Mouse (Mus musculus): ENCODE measurements at regions not wholly inside any gene's neighbourhood (a gene's known extent, or its start where the extent isn't known, plus 50 kb on each side); places are given as distances from the start of the nearest gene placed in this dataset.
"Not testable (repeated sequence)": the region's sequence is repeated elsewhere in the genome, so short reads cannot be mapped to it uniquely, and the experiment has no call there.

- intact Hi-C loops (cut with DNase I), result no loop called here
- no peak for DNase-seq
These were observed 209.5 kb downstream of the Sorl1 start for GRCm38 (mm10) chr9:41914611-41915010.

GRCm38 (mm10) chr9:41913911-41914310, 210.2 kb downstream of the Sorl1 start:
- no peak for DNase-seq
- intact Hi-C loops (cut with DNase I), result no loop called here

- intact Hi-C loops (cut with DNase I), result no loop called here
- no peak for DNase-seq
These were observed 211.6 kb downstream of the Sorl1 start for GRCm38 (mm10) chr9:41912482-41912881.

- no peak for DNase-seq
- intact Hi-C loops (cut with DNase I), result no loop called here
These were observed 223.5 kb downstream of the Sorl1 start for GRCm38 (mm10) chr9:41900606-41900974.

GRCm38 (mm10) chr9:41899766-41900605, 224.1 kb downstream of the Sorl1 start:
- intact Hi-C loops (cut with DNase I), result no loop called here
- DNase-seq, result no peak

GRCm38 (mm10) chr9:41895106-41895505, 229.0 kb downstream of the Sorl1 start:
- DNase-seq, result no peak
- intact Hi-C loops (cut with DNase I), result no loop called here

- intact Hi-C loops (cut with DNase I), result no loop called here
- DNase-seq, result no peak
These were observed 231.3 kb downstream of the Sorl1 start for GRCm38 (mm10) chr9:41892841-41893240.

- intact Hi-C loops (cut with DNase I), result no loop called here
- DNase-seq, result no peak
These were observed 232.9 kb downstream of the Sorl1 start for GRCm38 (mm10) chr9:41891206-41891605.

- DNase-seq, result peak; percentile 46 to 63
- intact Hi-C loops (cut with DNase I), result no loop called here
These were observed 233.6 kb downstream of the Sorl1 start for GRCm38 (mm10) chr9:41890273-41891141.

- intact Hi-C loops (cut with DNase I), result no loop called here
- DNase-seq, result no peak
These were observed 234.4 kb downstream of the Sorl1 start for GRCm38 (mm10) chr9:41889568-41890272.

- DNase-seq, result no peak
- intact Hi-C loops (cut with DNase I), result no loop called here
These were observed 235.4 kb downstream of the Sorl1 start for GRCm38 (mm10) chr9:41888616-41889150.

- intact Hi-C loops (cut with DNase I); DNase-seq: not testable (repeated sequence)
These were observed 237.6 kb downstream of the Sorl1 start for GRCm38 (mm10) chr9:41886456-41886855.

- no peak for DNase-seq
- intact Hi-C loops (cut with DNase I), result no loop called here
These were observed 243.6 kb downstream of the Sorl1 start for GRCm38 (mm10) chr9:41880457-41880856.

GRCm38 (mm10) chr9:41879080-41879479, 245.0 kb downstream of the Sorl1 start:
- intact Hi-C loops (cut with DNase I), result no loop called here
- DNase-seq, result no peak

- intact Hi-C loops (cut with DNase I), result no loop called here
- no peak for DNase-seq
These were observed 263.0 kb downstream of the Sorl1 start for GRCm38 (mm10) chr9:41861136-41861535.

- no peak for DNase-seq
- intact Hi-C loops (cut with DNase I), result no loop called here
These were observed 263.4 kb downstream of the Sorl1 start for GRCm38 (mm10) chr9:41860681-41861080.

- no peak for DNase-seq
- intact Hi-C loops (cut with DNase I), result no loop called here
These were observed 264.3 kb downstream of the Sorl1 start for GRCm38 (mm10) chr9:41859780-41860179.

- no peak for DNase-seq
- intact Hi-C loops (cut with DNase I), result no loop called here
These were observed 272.0 kb downstream of the Sorl1 start for GRCm38 (mm10) chr9:41852099-41852498.

- intact Hi-C loops (cut with DNase I), result no loop called here
These were observed 274.3 kb downstream of the Sorl1 start for GRCm38 (mm10) chr9:41849628-41850326.

GRCm38 (mm10) chr9:41844616-41845015, 279.5 kb downstream of the Sorl1 start:
- intact Hi-C loops (cut with DNase I), result no loop called here
- DNase-seq, result no peak

More at GRCm38 (mm10) chr9:41849628-41850326, 274.3 kb downstream of the Sorl1 start:
- no peak for DNase-seq
